23 mouse cellular contexts compared by ENCODE assay signal in genomic region chr4:59876570-59876969, GRCm38 (mm10). TPM values are rescaled to one million over a fixed set of nuclear protein-coding genes. Genes with fewer than 3 reads are reported as not detected.
A peak's percentile ranks its signal among the peaks of the same experiment; 100 is the strongest.
DNase-seq lines count a peak whose midpoint lies in the region; ATAC-seq lines count a peak whose summit lies in the region.
"Had no signal": no experiment of that assay in that cellular context is flagged by ENCODE, and none has a peak within 500 bp of the region (broad histone marks: within the 10 kb centered on the region; RNA-seq: fewer than 3 reads in every experiment).

No protein-coding gene starts in this region.

- no peak overlapping the region for H3K9ac ChIP-seq in forebrain, embryonic 12.5 days
- no peak overlapping the region for H3K9ac ChIP-seq in forebrain, embryonic 15.5 days (replicated peaks)
- no peak overlapping the region for H3K9ac ChIP-seq in hindbrain, embryonic 13.5 days
- no peak overlapping the region for H3K9ac ChIP-seq in midbrain, embryonic 14.5 days (replicated peaks; ENCODE audit: low read length)
- H3K9ac ChIP-seq: embryonic facial prominence, embryonic 13.5 days; heart, embryonic 15.5 days had no signal

- peak; percentile 31; the same call in 1 of the 2 replicates for ATAC-seq in forebrain, embryonic 12.5 days (ENCODE audit: low FRiP score)
- no peak; the same call in 1 of the 2 replicates for ATAC-seq in forebrain, embryonic 15.5 days (replicated peaks)
- no peak for ATAC-seq in hindbrain, embryonic 13.5 days (ENCODE audit: low FRiP score)
- ATAC-seq in midbrain, embryonic 14.5 days (ENCODE audit: low FRiP score, low TSS enrichment), result no peak
- ATAC-seq: CD4-positive, CD25-positive, alpha-beta regulatory T cell, adult 4 months; intestine, embryonic 16.5 days had no signal

- H3K36me3 ChIP-seq in forebrain, embryonic 12.5 days (replicated peaks), result peaks cover 12% of the 10 kb centered on the region
- no peaks in the 10 kb centered on the region for H3K36me3 ChIP-seq in forebrain, embryonic 15.5 days
- peaks cover 25% of the 10 kb centered on the region for H3K36me3 ChIP-seq in hindbrain, embryonic 13.5 days
- H3K36me3 ChIP-seq in hindbrain, embryonic 10.5 days, result peaks cover 32% of the 10 kb centered on the region
- H3K36me3 ChIP-seq in midbrain, embryonic 14.5 days (ENCODE audit: control insufficient read depth, insufficient read depth, low read length), result peaks cover 12% of the 10 kb centered on the region; the same call in 1 of the 2 replicates
- H3K36me3 ChIP-seq in midbrain, embryonic 10.5 days, result peaks cover 27% of the 10 kb centered on the region

- DNase-seq in hindbrain, embryonic 10.5 days (ENCODE audit: low spot score), result no peak
- DNase-seq in midbrain, embryonic 14.5 days, result peak; percentile 9
- no peak for DNase-seq in midbrain, embryonic 10.5 days (ENCODE audit: low spot score)
- no peak for DNase-seq in embryo, embryonic 11 days
- DNase-seq: adrenal gland, adult 8-10 months; B cell, adult 2 months; cerebellum, adult 11-12 months; cerebellum, adult 9-10 months; cerebellum, postnatal 25 days; gastrocnemius, postnatal 14 days; heart, adult 2 months; heart, postnatal 14 days; kidney, adult 2 months had no signal

- no peaks in the 10 kb centered on the region for H3K9me3 ChIP-seq in forebrain, embryonic 12.5 days
- no peaks in the 10 kb centered on the region for H3K9me3 ChIP-seq in forebrain, embryonic 15.5 days
- H3K9me3 ChIP-seq in hindbrain, embryonic 13.5 days, result no peaks in the 10 kb centered on the region
- no peaks in the 10 kb centered on the region for H3K9me3 ChIP-seq in hindbrain, embryonic 10.5 days
- H3K9me3 ChIP-seq in midbrain, embryonic 14.5 days (ENCODE audit: control insufficient read depth, low read length), result no peaks in the 10 kb centered on the region
- H3K9me3 ChIP-seq in midbrain, embryonic 10.5 days (replicated peaks), result no peaks in the 10 kb centered on the region
- H3K9me3 ChIP-seq: embryonic facial prominence, embryonic 13.5 days; G1E; heart, embryonic 15.5 days had no signal

- 74% methylated on average over 6 of the region's 6 CpGs for WGBS in forebrain, embryonic 12.5 days
- 60% methylated on average over 6 of the region's 6 CpGs for WGBS in forebrain, embryonic 15.5 days
- WGBS in hindbrain, embryonic 13.5 days, result 71% methylated on average over 6 of the region's 6 CpGs
- 87% methylated on average over 6 of the region's 6 CpGs for WGBS in hindbrain, embryonic 10.5 days
- 65% methylated on average over 6 of the region's 6 CpGs for WGBS in midbrain, embryonic 14.5 days
- 91% methylated on average over 6 of the region's 6 CpGs for WGBS in midbrain, embryonic 10.5 days

- peaks cover 7% of the 10 kb centered on the region for H3K4me1 ChIP-seq in forebrain, embryonic 12.5 days
- H3K4me1 ChIP-seq in forebrain, embryonic 15.5 days, result peaks cover 3% of the 10 kb centered on the region; the same call in 1 of the 2 replicates
- peaks cover 2% of the 10 kb centered on the region; the same call in 1 of the 2 replicates for H3K4me1 ChIP-seq in hindbrain, embryonic 13.5 days (replicated peaks)
- peaks cover 16% of the 10 kb centered on the region for H3K4me1 ChIP-seq in hindbrain, embryonic 10.5 days (replicated peaks)
- no peaks in the 10 kb centered on the region for H3K4me1 ChIP-seq in midbrain, embryonic 14.5 days (ENCODE audit: control insufficient read depth, insufficient read depth, low read length)
- H3K4me1 ChIP-seq in midbrain, embryonic 10.5 days, result peaks cover 13% of the 10 kb centered on the region

- H3K27me3 ChIP-seq in forebrain, embryonic 12.5 days, result no peaks in the 10 kb centered on the region
- no peaks in the 10 kb centered on the region for H3K27me3 ChIP-seq in forebrain, embryonic 15.5 days
- H3K27me3 ChIP-seq in hindbrain, embryonic 13.5 days, result no peaks in the 10 kb centered on the region
- no peaks in the 10 kb centered on the region for H3K27me3 ChIP-seq in hindbrain, embryonic 10.5 days (ENCODE audit: insufficient read depth, poor library complexity, severe bottlenecking)
- H3K27me3 ChIP-seq in midbrain, embryonic 14.5 days (ENCODE audit: control insufficient read depth, insufficient read depth, low read length), result no peaks in the 10 kb centered on the region
- no peaks in the 10 kb centered on the region for H3K27me3 ChIP-seq in midbrain, embryonic 10.5 days (ENCODE audit: low read depth, poor library complexity, severe bottlenecking)
- H3K27me3 ChIP-seq: embryonic facial prominence, embryonic 13.5 days; heart, embryonic 15.5 days had no signal

- H3K4me3 ChIP-seq in forebrain, embryonic 12.5 days (replicated peaks), result no peak overlapping the region
- H3K4me3 ChIP-seq in forebrain, embryonic 15.5 days, result no peak overlapping the region
- no peak overlapping the region for H3K4me3 ChIP-seq in hindbrain, embryonic 13.5 days
- no peak overlapping the region for H3K4me3 ChIP-seq in hindbrain, embryonic 10.5 days
- H3K4me3 ChIP-seq in midbrain, embryonic 14.5 days (replicated peaks; ENCODE audit: low read depth, low read length), result no peak overlapping the region
- H3K4me3 ChIP-seq in midbrain, embryonic 10.5 days, result no peak overlapping the region
- H3K4me3 ChIP-seq: embryonic facial prominence, embryonic 13.5 days; heart, adult 2 months; heart, embryonic 15.5 days had no signal

- no peak overlapping the region for H3K4me2 ChIP-seq in forebrain, embryonic 12.5 days
- no peak overlapping the region for H3K4me2 ChIP-seq in forebrain, embryonic 15.5 days (replicated peaks)
- no peak overlapping the region for H3K4me2 ChIP-seq in hindbrain, embryonic 13.5 days
- no peak overlapping the region for H3K4me2 ChIP-seq in midbrain, embryonic 14.5 days (ENCODE audit: low read length)
- H3K4me2 ChIP-seq: embryonic facial prominence, embryonic 13.5 days; heart, embryonic 11.5 days; heart, embryonic 15.5 days had no signal

- no peak overlapping the region for H3K27ac ChIP-seq in forebrain, embryonic 12.5 days
- H3K27ac ChIP-seq in forebrain, embryonic 15.5 days (replicated peaks), result no peak overlapping the region
- peak overlapping the region; percentile 48; the same call in 1 of the 2 replicates for H3K27ac ChIP-seq in hindbrain, embryonic 13.5 days
- no peak overlapping the region for H3K27ac ChIP-seq in hindbrain, embryonic 10.5 days
- no peak overlapping the region for H3K27ac ChIP-seq in midbrain, embryonic 14.5 days (replicated peaks; ENCODE audit: low read depth, low read length)
- no peak overlapping the region for H3K27ac ChIP-seq in midbrain, embryonic 10.5 days (replicated peaks)
- H3K27ac ChIP-seq: heart, adult 2 months; heart, embryonic 15.5 days had no signal

RNA-seq across cellular contexts. Expression of gene Slc46a2, which starts 38.3 kb away (rescaled TPM):
- polyA plus RNA-seq in forebrain, embryonic 12.5 days (2016; fragmentation: Nextera tagmentation; extraction: Ambion mirVana), result 0.06 TPM in 1 of 2 replicates, not detected in the other
- 0.09 TPM in 1 of 2 replicates, not detected in the other for polyA plus RNA-seq in forebrain, embryonic 15.5 days (2015; fragmentation: Nextera tagmentation; extraction: Ambion mirVana)
- polyA plus RNA-seq in hindbrain, embryonic 13.5 days (2015; fragmentation: Nextera tagmentation; extraction: Ambion mirVana), result 0.08 TPM in 1 of 2 replicates, not detected in the other
- not detected in 2 replicates for polyA plus RNA-seq in hindbrain, embryonic 10.5 days (2016; fragmentation: Nextera tagmentation; extraction: Ambion mirVana)
- polyA plus RNA-seq in midbrain, embryonic 14.5 days (2014; fragmentation: Nextera tagmentation; extraction: Ambion mirVana), result not detected in 2 replicates
- not detected in 2 replicates for polyA plus RNA-seq in midbrain, embryonic 10.5 days (2016; fragmentation: Nextera tagmentation; extraction: Ambion mirVana)
- polyA plus RNA-seq: cortical plate, adult 2 months; G1E; intestine, embryonic 16.5 days had no signal
